Mouse (Mus musculus): ENCODE results near the gene Ehf.

DNA sequence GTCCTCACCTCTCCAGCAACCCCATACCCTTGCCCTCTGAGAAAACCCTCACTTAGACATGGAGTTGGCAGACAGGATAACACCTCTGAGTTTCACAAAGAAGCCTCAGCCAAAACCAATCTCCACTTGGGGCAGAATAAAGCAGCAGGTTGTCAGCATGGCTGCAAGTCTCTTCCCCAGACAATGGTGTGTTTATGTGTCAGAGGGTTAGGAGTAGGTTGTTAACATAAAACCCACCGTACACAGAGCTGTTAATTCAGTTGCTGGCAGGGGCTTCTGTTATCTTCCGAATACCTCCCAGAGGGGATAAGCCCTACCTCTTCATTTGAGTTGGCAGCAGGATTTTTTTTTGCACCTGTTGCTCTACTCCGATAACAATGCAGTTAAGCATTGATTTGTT is 9.9 kb downstream of the Ehf start:
- TF ChIP-seq POLR2A (IDR thresholded peaks at IDR 0.05; ENCODE audit: borderline replicate concordance, low read depth, low read length) (no peak), CTCF (IDR thresholded peaks at IDR 0.05; ENCODE audit: low read depth, low read length) (no peak)
